Mouse (Mus musculus) cerebellum, adult (tissue): Measurements from ENCODE around the gene Lamb1.

Source experiments
- ATAC-seq: cut with Nextera tagmentation; 2 replicates; pipeline ENCODE4 v1.9.2; 2017; ENCODE audit warnings: mild to moderate bottlenecking, moderate library complexity, mixed read lengths; ENCODE audit not compliant: insufficient number of reproducible peaks, low FRiP score, low TSS enrichment

Lamb1 gene

DNA sequence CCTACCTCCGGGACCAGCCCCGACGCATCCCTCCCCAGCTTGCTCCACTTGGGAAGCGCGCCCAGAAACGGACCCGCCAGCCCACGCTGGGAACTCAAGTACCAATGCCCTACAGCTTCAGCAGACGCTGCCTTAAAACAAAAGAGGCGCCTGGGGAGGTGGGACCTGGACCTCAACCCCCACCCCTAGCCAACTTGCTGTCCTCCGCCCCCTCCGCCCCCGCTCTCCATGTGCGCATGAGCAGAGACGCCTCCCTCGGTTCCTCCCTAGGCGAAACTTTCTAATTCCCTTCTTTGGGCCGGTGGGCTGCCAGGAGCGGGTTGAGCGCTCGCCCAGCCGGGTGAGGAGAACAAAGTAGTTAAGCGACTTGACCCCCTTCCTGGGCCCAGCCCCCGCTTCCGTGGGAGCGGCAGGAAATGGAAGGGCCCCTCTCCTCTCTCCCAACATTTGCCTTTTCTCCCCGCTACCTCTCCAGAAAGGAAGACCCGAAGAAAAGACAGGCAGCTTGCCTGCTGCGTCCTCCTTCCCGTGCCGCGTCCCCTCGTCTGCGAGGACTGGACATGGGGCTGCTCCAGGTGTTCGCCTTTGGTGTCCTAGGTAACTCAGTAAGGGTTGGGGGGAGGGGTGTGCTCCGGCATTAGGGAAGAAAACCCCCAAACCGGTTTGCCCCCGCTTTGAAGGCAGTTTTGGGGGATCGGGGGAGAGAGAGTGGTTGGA is at the start of gene Lamb1:
Gene Lamb1, plus strand, starts transcription at position 230 of the 717 bp plus-strand sequence.
- ATAC-seq, result no peak

DNA sequence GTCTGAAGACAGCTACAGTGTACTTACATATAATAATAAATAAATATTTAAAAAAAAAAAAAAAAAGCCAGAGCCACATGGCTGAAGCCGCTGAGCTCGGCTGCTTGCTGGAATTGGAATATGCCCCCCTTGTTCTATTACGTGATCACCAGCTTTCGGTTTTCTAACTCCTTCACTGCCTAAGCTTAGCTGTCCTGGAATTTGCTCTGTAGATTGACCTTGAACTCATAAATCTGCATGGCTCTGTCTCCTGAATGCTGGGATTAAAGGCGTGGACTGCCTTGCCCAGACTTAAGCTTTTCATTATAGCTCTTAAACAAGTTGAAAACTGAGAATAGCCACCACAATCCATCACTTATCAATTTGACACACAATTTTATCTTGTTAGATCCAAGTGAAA is 47.8 kb upstream of the Lamb1 start:
- ATAC-seq, result no peak

DNA sequence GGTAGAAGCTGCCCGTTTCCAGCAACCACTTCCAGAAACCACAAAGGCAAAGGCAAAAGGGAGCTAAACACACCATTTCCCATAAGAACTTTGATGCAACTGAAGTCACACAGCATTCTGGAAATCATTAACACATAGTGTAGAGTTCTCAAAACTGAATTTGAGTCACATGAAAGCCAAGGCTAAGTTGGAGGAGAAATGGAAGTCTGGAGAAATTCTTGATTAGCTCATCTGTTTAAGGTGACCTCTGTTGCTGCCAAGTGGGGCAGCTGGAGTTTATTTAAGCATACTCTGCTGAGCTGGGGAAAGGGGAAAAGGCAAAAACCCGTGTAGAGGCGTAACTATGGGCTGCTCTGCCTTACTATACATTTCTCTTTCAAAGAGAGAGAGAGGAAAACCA is 46.3 kb upstream of the Lamb1 start:
- ATAC-seq, result no peak

GRCm38 (mm10) chr12:31221522-31221921 is 43.5 kb upstream of the Lamb1 start:
- ATAC-seq, result no peak

- ATAC-seq, result no peak
These were observed 42.8 kb upstream of the Lamb1 start for GRCm38 (mm10) chr12:31222282-31222681.

- ATAC-seq, result no peak
These were observed 42.3 kb upstream of the Lamb1 start for GRCm38 (mm10) chr12:31222741-31223140.

DNA sequence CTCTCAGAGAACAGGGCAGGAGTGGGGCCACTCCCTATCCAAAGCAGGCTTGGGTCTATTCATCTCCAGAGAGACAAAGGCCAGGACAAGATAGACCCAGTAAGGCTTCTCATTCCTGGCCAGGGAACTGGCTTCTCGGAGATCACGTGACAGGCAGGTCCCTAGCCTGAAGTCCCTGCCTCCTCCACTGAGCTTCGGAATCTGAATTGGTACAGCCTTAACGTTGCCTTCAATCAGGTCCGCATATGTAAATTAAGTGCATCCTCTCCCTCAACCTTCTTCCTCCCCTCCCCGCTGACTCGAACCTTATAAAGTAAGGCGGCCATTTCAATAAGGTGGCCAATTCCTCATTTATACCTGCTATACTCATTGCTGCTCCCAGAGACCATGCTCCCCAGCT is 39.6 kb upstream of the Lamb1 start:
- ATAC-seq, result no peak; the same call in 1 of the 2 replicates

- ATAC-seq, result no peak
These were observed 37.9 kb upstream of the Lamb1 start for GRCm38 (mm10) chr12:31227167-31227566.

DNA sequence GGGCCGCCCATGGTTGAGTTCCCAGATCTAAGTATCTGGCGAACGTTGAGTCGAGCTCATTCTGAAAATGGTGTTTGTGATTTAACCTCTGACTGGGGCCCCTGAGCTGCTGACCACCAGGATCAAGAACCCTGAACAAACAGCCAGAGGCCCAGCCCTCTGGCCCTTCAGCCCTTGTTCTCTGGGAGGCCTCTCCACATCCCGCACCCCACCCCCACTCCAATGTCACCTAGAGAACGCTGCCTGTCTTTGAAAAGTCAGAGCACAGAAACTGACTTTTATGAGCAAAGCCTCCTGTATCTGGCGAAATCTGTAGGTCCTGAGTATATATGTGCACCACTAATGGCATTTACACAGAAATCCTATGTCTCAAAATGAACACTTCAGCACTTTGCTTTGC is 36.2 kb upstream of the Lamb1 start:
- no peak for ATAC-seq

GRCm38 (mm10) chr12:31232635-31233034 is 32.4 kb upstream of the Lamb1 start:
- no peak for ATAC-seq

GRCm38 (mm10) chr12:31235018-31235417 is 30.0 kb upstream of the Lamb1 start:
- ATAC-seq, result no peak

DNA sequence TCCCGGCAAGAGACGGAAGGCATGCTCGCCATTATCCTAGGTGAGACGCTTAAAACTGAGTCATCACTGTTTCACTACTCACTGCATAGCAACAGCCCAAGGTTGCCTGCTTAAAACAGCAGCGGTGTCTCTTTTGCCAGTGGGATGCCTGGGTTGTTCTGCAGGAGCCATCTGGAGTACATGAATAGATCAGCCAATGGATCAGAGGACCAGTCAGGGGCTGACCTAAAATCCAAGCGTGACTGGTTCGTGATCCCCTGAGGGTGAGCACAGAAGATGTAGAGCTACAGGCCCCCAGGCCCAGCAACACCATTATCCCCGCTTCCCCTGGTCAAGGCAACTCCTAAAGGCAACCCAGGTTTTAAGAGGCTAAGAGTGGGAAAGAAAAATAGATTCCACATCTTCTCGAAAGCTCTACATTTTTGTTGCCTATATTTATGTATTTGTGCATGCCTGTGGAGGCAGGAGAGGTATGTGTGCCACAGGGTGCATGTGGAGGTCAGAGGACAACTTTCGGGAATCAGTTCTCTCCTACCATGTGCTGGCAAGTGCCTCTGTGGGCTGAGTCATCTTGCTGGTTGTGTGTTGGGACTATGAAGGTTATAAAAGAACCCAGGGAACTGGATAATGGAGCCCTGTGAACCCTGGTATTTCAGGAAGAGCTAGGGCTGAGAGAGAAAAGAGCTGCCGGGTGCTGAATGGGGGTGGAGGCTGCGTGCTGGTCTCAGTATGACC is 28.0 kb upstream of the Lamb1 start:
- ATAC-seq, result 0 out of 2 replicates have a peak, but pooled peaks have one; percentile 46

- no peak for ATAC-seq
These were observed 25.9 kb upstream of the Lamb1 start for GRCm38 (mm10) chr12:31239031-31239583.

DNA sequence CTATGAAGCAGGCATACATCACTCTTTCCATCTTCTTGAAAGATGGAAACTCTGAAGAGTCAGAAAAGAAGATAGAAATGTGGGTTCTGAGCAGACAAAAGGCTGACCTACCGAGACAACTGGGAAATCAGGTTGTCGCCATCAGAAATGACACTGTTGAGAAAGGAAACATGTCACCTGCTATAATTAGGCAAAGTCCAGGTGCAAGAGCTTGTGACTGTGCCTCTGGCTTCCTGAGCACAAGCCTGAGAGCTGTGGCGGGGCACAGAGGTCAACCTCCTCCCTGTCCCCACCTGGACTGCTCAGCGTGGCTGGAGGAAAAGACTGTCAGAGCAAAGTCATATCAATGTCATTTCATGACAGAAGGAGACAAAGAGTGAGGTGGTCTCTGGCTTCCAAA is 25.2 kb upstream of the Lamb1 start:
- ATAC-seq, result no peak

DNA sequence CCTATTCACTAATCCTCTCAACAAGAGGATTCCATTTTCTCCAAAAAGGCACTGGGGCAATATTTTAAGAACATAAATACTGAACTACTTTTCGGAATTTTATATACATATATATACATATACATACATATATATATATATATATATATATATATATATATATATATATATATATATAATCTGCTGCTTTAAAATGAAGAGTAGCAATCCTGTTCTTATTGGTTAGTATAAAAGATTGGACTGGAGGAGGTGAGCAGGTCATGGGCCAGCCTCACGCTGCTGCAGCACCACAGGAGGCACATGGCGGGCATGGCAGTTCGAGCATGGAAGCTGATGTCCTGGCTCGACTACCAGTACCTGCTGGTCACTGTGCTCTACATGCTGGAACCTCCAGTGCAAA is 24.6 kb upstream of the Lamb1 start, which contains the start of gene Gm6993:
Gene Gm6993, plus strand, starts transcription at position 301 of the 400 bp plus-strand sequence.
- ATAC-seq, result no peak

- no peak for ATAC-seq
These were observed 23.3 kb upstream of the Lamb1 start for GRCm38 (mm10) chr12:31241595-31242342.

DNA sequence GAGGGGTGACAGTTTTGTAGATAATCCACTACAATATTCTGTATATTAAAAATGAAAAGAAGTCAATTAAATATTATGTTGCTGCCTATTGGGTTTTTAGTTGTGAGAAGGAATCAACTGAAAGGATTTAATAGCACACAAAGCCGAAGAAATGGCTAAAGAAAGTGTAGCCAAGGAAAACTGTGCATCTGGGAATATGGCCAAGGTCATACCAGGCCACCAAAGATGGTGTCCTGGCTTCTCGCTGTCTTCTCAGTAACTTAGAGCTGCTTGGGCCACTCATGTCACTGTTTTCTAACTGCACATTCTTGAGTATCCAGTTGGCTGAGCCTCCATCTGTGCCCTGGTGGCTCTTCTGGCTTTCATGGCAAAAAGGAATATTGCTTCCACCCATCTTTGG is 21.0 kb upstream of the Lamb1 start:
- ATAC-seq, result no peak

- ATAC-seq, result no peak
These were observed 20.3 kb upstream of the Lamb1 start for GRCm38 (mm10) chr12:31244691-31245090.

- no peak for ATAC-seq
These were observed 18.9 kb upstream of the Lamb1 start for GRCm38 (mm10) chr12:31246153-31246552.

DNA sequence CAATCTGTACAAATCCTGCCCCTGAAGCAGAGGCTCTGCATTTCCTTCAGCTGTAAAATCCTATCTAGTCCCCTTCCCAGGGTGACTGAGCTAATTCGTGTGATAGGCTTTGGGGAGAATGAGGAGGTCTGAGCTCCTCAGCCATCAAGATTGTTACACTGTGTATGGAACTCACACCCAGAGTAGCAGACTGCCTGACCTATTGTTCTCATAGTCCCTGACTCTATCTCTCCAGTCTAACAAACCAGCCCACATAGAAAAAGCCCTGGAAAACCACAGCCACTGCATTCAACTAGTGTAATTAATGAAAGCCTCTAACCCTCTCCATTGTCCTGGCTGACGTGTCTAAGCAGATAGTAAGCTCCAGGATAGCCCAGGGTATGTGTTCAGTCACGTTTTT is 18.4 kb upstream of the Lamb1 start:
- no peak for ATAC-seq

- no peak for ATAC-seq
These were observed 16.9 kb upstream of the Lamb1 start for GRCm38 (mm10) chr12:31248165-31248564.
